Mouse (Mus musculus): Measurements from ENCODE around the gene Gm11027. TPM values are rescaled to one million over a fixed set of nuclear protein-coding genes. Genes with fewer than 3 reads are reported as not detected.
"Not testable (repeated sequence)": the region's sequence is repeated elsewhere in the genome, so short reads cannot be mapped to it uniquely, and the experiment has no call there.

Gene Gm11027
- polyA plus RNA-seq (2015; fragmentation: Nextera tagmentation; extraction: Ambion mirVana), result not detected in 2 replicates

DNA sequence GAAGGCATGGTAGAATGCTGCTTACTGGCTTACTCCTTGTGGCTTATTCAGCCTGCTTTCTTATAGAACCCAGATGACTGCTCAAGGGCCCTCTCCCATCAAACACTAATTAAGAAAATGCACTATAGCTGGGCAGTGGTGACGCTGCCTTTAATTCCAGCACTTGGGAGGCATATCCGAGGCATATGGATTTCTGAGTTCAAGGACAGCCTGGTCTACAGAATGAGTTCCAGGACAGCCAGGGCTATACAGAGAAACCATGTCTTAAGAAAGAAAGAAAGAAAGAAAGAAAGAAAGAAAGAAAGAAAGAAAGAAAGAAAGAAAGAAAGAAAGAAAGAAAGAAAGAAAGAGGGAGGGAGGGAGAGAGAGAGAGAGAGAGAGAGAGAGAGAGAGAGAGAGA, at the start of gene Gm11027:
Gm11027 (plus strand) TSS at position 301 of the 400 bp plus-strand sequence.
- H3K27ac ChIP-seq; H3K27me3 ChIP-seq; ATAC-seq (ENCODE audit: low FRiP score, low read depth); H3K9ac ChIP-seq; H3K36me3 ChIP-seq; H3K4me3 ChIP-seq; H3K4me2 ChIP-seq (replicated peaks); H3K9me3 ChIP-seq; H3K4me1 ChIP-seq: not testable (repeated sequence)
- WGBS, result 83% methylated on average over 2 of the region's 2 CpGs

DNA sequence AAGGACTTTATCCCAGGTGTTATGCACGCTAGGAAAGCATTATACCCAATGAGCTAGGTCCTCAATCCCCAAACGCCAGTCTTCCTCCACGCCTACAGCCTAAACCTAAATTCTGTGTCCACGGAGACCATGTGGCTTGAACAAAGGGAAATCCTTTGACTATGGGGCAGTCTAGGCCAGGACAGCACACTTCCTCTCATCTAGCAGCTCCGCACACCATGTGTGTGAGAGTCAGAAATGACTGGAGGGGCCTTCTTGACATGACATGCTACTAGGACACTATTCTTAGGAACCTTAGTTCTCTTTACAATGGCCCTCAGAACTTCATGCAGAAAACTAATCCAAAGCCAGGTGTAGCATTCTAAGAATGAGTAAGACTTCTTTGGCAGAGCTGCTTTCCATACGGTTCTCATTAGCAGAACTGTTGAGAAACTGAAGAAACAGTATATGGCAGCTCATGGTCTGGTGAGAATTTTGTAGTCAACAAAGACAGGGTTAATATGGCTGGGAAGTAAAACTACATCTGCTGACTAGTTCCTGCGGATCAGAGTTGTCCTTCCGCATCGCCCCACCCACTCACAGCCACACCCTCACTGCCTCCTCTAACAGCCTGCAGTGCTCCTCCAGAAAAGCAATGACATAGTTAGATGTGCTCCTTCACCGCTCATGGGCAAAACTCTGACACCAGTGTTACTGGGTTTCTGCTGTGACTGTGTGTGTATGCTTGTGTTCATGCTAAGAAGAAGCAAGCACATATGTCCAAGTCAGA, 48.7 kb upstream of the Gm11027 start:
- no peak for ATAC-seq (ENCODE audit: low FRiP score, low read depth)

DNA sequence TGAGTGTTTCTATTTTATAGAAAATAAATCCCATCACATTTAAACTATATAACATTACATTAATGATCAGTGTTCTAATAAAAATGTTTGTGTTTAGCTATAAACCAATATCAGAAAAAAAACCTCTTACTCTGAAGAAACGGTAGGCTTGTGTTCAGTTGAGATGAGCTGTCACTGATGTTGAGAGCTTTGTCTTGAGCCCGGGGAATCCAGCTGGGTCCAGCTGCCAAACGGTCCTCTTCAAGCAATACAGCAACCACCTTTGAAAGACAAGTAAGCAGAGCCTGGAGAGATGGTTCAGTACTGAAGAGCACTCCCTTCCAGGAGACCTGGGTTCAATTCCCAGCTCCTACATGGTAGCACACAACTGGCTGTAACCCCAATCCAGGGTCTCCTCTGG, 45.7 kb upstream of the Gm11027 start:
- 0 out of 2 replicates have a peak, but pooled peaks cover 3% of the 10 kb centered on the region for H3K4me1 ChIP-seq
- WGBS, result 78% methylated on average over 3 of the region's 3 CpGs
- no peak overlapping the region for H3K27ac ChIP-seq
- no peak overlapping the region for H3K4me3 ChIP-seq
- no peak overlapping the region for H3K4me2 ChIP-seq (replicated peaks)
- H3K9me3 ChIP-seq, result no peaks in the 10 kb centered on the region
- no peaks in the 10 kb centered on the region for H3K27me3 ChIP-seq
- ATAC-seq (ENCODE audit: low FRiP score, low read depth), result no peak
- H3K9ac ChIP-seq, result no peak overlapping the region
- H3K36me3 ChIP-seq, result peaks cover 36% of the 10 kb centered on the region

More for the DNA sequence above, 48.7 kb upstream of the Gm11027 start:
- Histone ChIP-seq H3K27me3 (no peaks in the 10 kb centered on the region), H3K4me2 (replicated peaks) (no peak overlapping the region), H3K9ac (no peak overlapping the region), H3K4me1 (no peaks in the 10 kb centered on the region), H3K36me3 (peaks cover 50% of the 10 kb centered on the region), H3K4me3 (no peak overlapping the region), H3K9me3 (no peaks in the 10 kb centered on the region), H3K27ac (no peak overlapping the region)
- WGBS, result 81% methylated on average over 10 of the region's 10 CpGs

DNA sequence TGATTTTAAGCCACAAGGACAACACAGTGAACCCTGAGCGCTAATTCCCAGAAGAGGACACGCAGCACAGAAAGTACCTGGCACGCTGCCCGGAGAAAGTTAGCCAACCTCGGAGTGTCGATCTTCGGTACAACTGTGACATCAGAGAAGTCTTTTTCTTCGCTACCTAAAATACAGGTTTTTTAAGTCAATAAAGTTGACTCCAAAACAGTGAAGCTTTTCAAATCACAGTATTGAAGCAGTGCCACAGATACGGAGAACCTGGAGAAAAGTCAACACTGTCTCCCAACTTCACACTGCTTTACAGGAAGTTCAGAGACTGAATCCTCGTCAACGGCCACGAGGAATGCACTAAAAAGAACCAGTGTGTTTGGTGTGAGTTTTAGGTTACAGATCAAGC, 43.6 kb upstream of the Gm11027 start:
- 63% methylated on average over 12 of the region's 12 CpGs for WGBS
- no peak overlapping the region for H3K4me2 ChIP-seq (replicated peaks)
- 0 out of 2 replicates have a peak, but pooled peaks cover 3% of the 10 kb centered on the region for H3K4me1 ChIP-seq
- H3K9me3 ChIP-seq, result no peaks in the 10 kb centered on the region
- peaks cover 18% of the 10 kb centered on the region for H3K36me3 ChIP-seq
- no peak for ATAC-seq (ENCODE audit: low FRiP score, low read depth)
- no peaks in the 10 kb centered on the region for H3K27me3 ChIP-seq
- no peak overlapping the region for H3K9ac ChIP-seq
- no peak overlapping the region for H3K4me3 ChIP-seq
- no peak overlapping the region for H3K27ac ChIP-seq

GRCm38 (mm10) chr12:116232061-116232460, 43.1 kb upstream of the Gm11027 start:
- H3K9ac ChIP-seq, result no peak overlapping the region
- H3K36me3 ChIP-seq, result peaks cover 15% of the 10 kb centered on the region
- H3K9me3 ChIP-seq, result no peaks in the 10 kb centered on the region
- WGBS, result 74% methylated on average over 1 of the region's 1 CpGs
- H3K4me2 ChIP-seq (replicated peaks), result no peak overlapping the region
- no peak for ATAC-seq (ENCODE audit: low FRiP score, low read depth)
- no peak overlapping the region for H3K4me3 ChIP-seq
- H3K4me1 ChIP-seq, result 0 out of 2 replicates have a peak, but pooled peaks cover 3% of the 10 kb centered on the region
- no peak overlapping the region for H3K27ac ChIP-seq
- no peaks in the 10 kb centered on the region for H3K27me3 ChIP-seq

DNA sequence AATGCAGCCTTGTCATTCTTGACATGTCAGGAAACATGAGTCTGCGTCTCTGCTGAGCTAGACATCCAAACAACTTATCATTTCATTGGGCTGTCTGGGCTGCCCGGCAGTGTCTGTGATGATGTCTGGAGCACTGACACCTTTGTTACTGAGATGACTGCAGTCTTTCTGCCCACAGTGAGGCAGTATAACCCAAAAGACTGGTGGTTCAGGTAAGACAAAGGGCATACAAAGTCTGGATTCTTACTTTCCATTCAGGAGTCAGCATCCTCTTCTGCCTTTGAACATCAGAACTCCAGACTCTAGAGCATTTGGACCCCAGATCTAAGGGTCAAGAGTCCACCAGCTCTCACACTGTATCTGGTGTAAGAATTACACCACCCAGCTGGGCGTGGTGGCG, 39.8 kb upstream of the Gm11027 start:
- H3K4me3 ChIP-seq, result no peak overlapping the region
- ATAC-seq (ENCODE audit: low FRiP score, low read depth), result no peak
- no peaks in the 10 kb centered on the region for H3K9me3 ChIP-seq
- H3K4me2 ChIP-seq (replicated peaks), result no peak overlapping the region
- 79% methylated on average over 4 of the region's 4 CpGs for WGBS
- H3K27me3 ChIP-seq, result no peaks in the 10 kb centered on the region
- H3K4me1 ChIP-seq, result 0 out of 2 replicates have a peak, but pooled peaks cover 3% of the 10 kb centered on the region
- H3K27ac ChIP-seq, result no peak overlapping the region
- H3K36me3 ChIP-seq, result peaks cover 11% of the 10 kb centered on the region
- no peak overlapping the region for H3K9ac ChIP-seq

DNA sequence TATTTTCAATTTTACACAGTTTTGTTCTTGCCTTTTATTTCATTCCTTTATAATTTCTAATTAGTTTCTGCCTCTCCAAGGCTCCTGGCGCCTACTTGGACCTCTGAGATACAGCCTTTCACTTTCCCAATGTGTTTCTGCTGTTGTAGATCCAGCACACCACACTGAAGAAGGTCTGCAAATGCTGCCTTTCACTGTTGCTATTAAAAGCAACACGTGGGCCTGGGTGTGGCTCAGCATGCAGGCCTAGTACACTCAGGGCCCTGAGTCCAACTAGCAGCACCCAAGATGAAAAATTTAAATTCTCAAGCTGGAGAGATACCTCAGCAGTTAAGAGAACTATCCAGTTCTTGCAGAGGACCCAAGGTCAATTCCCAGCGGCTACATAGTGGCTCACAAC, 38.5 kb upstream of the Gm11027 start:
- H3K4me1 ChIP-seq, result 0 out of 2 replicates have a peak, but pooled peaks cover 2% of the 10 kb centered on the region
- no peak overlapping the region for H3K9ac ChIP-seq
- WGBS, result 83% methylated on average over 3 of the region's 3 CpGs
- no peaks in the 10 kb centered on the region for H3K27me3 ChIP-seq
- H3K36me3 ChIP-seq, result peaks cover 22% of the 10 kb centered on the region
- H3K9me3 ChIP-seq, result no peaks in the 10 kb centered on the region
- no peak overlapping the region for H3K4me3 ChIP-seq
- H3K27ac ChIP-seq, result no peak overlapping the region
- no peak overlapping the region for H3K4me2 ChIP-seq (replicated peaks)
- ATAC-seq (ENCODE audit: low FRiP score, low read depth), result no peak

DNA sequence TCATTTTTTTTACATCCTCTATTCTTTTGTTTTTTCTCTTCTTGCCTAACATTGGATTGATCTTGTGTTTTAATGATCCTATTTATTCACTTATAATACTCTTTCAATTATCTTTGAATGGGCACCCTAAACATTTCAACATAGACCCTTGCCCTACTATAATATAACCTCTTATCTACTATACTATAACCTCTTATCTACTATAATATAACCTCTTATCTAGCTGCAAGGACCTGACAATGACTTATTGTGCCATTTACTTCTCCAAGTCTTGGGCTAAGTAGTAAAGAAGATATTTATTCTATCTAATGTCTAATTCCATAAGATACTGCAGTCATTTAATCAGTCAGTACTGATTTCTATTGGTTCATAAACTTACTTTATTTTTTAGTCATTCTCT, 36.8 kb upstream of the Gm11027 start:
- Histone ChIP-seq H3K36me3 (peaks cover 35% of the 10 kb centered on the region), H3K27ac (no peak overlapping the region), H3K9ac (no peak overlapping the region), H3K9me3 (no peaks in the 10 kb centered on the region), H3K27me3 (no peaks in the 10 kb centered on the region), H3K4me1 (no peaks in the 10 kb centered on the region), H3K4me2 (replicated peaks) (no peak overlapping the region), H3K4me3 (no peak overlapping the region)
- no peak for ATAC-seq (ENCODE audit: low FRiP score, low read depth)

- 80% methylated on average over 3 of the region's 3 CpGs for WGBS
Observed at GRCm38 (mm10) chr12:116238803-116239202, 36.4 kb upstream of the Gm11027 start.

DNA sequence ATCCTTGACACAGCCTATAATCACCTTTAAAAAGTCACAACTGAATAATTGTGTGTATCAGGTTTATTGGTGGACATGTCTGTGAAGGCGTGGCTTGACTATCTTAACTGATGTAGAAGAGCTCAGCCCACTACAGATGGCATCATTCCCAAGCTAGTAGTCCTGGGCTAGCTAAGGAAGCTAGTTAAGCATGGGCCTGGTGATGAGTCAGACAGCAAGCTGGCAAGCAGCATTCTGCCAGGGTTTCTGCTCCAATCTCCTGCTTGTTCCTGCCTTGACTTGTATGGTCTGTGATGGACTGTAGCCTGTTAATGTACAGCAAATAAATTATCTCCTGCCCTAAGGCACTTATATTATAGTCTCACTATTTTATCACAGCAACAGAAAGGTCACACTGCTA, 30.6 kb upstream of the Gm11027 start:
- no peak for ATAC-seq (ENCODE audit: low FRiP score, low read depth)
- no peaks in the 10 kb centered on the region for H3K27me3 ChIP-seq
- WGBS, result 84% methylated on average over 1 of the region's 1 CpGs
- H3K9ac ChIP-seq, result no peak overlapping the region
- no peak overlapping the region for H3K27ac ChIP-seq
- H3K4me3 ChIP-seq, result no peak overlapping the region
- no peak overlapping the region for H3K4me2 ChIP-seq (replicated peaks)
- no peaks in the 10 kb centered on the region for H3K4me1 ChIP-seq
- H3K36me3 ChIP-seq, result peaks cover 69% of the 10 kb centered on the region
- no peaks in the 10 kb centered on the region for H3K9me3 ChIP-seq

More at GRCm38 (mm10) chr12:116238803-116239202, 36.4 kb upstream of the Gm11027 start:
- ATAC-seq (ENCODE audit: low FRiP score, low read depth), result no peak
- Histone ChIP-seq H3K27me3 (no peaks in the 10 kb centered on the region), H3K4me2 (replicated peaks) (no peak overlapping the region), H3K9ac (no peak overlapping the region), H3K27ac (no peak overlapping the region), H3K36me3 (peaks cover 38% of the 10 kb centered on the region), H3K9me3 (no peaks in the 10 kb centered on the region), H3K4me1 (no peaks in the 10 kb centered on the region), H3K4me3 (no peak overlapping the region)

DNA sequence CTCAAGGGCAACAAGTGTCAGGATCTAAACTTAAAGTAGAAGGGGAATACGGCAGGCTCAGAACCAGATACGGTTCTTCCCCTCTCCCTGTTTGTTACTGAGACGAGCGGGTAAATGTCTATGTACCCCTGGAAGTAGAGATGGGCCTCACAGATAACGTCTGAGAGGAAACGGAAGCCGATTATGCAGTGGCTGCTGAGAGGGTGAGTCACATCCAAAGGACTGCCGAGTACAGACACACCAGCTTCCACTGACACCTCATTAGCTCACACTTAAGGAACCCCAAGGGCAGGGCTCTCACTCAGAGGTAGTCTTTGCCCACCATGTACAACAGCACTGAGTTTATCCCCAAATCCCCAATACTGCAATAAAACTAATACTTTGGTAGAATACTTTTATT, 20.5 kb upstream of the Gm11027 start:
- Histone ChIP-seq H3K4me2 (replicated peaks) (no peak overlapping the region), H3K9ac (no peak overlapping the region), H3K27ac (no peak overlapping the region), H3K27me3 (no peaks in the 10 kb centered on the region), H3K9me3 (no peaks in the 10 kb centered on the region), H3K36me3 (peaks cover 33% of the 10 kb centered on the region), H3K4me1 (no peaks in the 10 kb centered on the region), H3K4me3 (no peak overlapping the region)
- no peak for ATAC-seq (ENCODE audit: low FRiP score, low read depth)
- 67% methylated on average over 8 of the region's 8 CpGs for WGBS

- H3K9me3 ChIP-seq, result no peaks in the 10 kb centered on the region
- no peaks in the 10 kb centered on the region for H3K4me1 ChIP-seq
- no peaks in the 10 kb centered on the region for H3K27me3 ChIP-seq
- H3K9ac ChIP-seq, result no peak overlapping the region
- peaks cover 33% of the 10 kb centered on the region for H3K36me3 ChIP-seq
- no peak for ATAC-seq (ENCODE audit: low FRiP score, low read depth)
- H3K4me3 ChIP-seq, result no peak overlapping the region
- no peak overlapping the region for H3K27ac ChIP-seq
- 91% methylated on average over 11 of the region's 11 CpGs for WGBS
- no peak overlapping the region for H3K4me2 ChIP-seq (replicated peaks)
Observed at GRCm38 (mm10) chr12:116255636-116256035, 19.6 kb upstream of the Gm11027 start.

DNA sequence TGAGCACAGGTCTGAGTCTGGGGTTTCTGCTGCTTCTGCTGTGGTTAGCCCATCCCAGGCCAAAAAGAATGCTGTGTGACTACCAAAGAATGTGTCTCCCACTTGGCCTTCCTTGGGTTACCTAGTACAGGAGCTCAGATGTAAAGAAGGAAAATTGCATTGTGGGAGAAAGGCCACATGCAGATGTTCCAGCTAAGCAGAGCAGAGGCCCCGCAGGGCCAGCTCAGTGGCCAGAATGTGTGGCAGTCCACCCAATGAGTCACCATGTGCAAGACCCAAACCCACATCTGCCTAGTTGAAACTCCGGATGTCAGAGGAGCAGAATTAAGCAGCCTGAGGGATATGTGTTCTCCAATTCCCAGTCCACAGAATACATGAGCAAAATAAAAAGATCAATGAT, 16.9 kb upstream of the Gm11027 start:
- no peak overlapping the region for H3K4me2 ChIP-seq (replicated peaks)
- H3K27me3 ChIP-seq, result no peaks in the 10 kb centered on the region
- no peak for ATAC-seq (ENCODE audit: low FRiP score, low read depth)
- 78% methylated on average over 2 of the region's 2 CpGs for WGBS
- H3K27ac ChIP-seq, result no peak overlapping the region
- H3K36me3 ChIP-seq, result peaks cover 24% of the 10 kb centered on the region
- H3K9me3 ChIP-seq, result no peaks in the 10 kb centered on the region
- no peak overlapping the region for H3K9ac ChIP-seq
- 0 out of 2 replicates have a peak, but pooled peaks cover 7% of the 10 kb centered on the region for H3K4me1 ChIP-seq
- H3K4me3 ChIP-seq, result no peak overlapping the region
